Comparison of ENCODE assay signal across 19 mouse cellular contexts in genomic region chr10:99531556-99531955, GRCm38 (mm10).
DNase-seq lines count a peak whose midpoint lies in the region; TF ChIP-seq lines count a peak whose summit lies in the region.
"Had no signal": no experiment of that assay in that cellular context is flagged by ENCODE, and none has a peak within 500 bp of the region (broad histone marks: within the 10 kb centered on the region; RNA-seq: fewer than 3 reads in every experiment).

No protein-coding gene starts in this region.

- H3K79me2 ChIP-seq in heart, adult 2 months (replicated peaks; ENCODE audit: control insufficient read depth, insufficient read depth, low read length): no peaks in the 10 kb centered on the region

- DNase-seq in heart, adult 11 months: peak; percentile 63
- DNase-seq in heart, adult 2 months: no peak
- peak; percentile 12 for DNase-seq in lung, postnatal 36 days
- no peak for DNase-seq in lung, adult 2 months
- peak; percentile 30 for DNase-seq in adipocyte (ENCODE audit: low spot score)
- DNase-seq in fat pad, adult 2 months (ENCODE audit: extremely low read depth, low read depth, low spot score): peak; percentile 98
- no peak for DNase-seq in left cerebral cortex, adult 11 months (ENCODE audit: low spot score)
- DNase-seq in spleen, adult 18-20 months: no peak
- DNase-seq: cerebellum, adult 9-11 months; heart, postnatal 36 days; kidney, postnatal 36 days; layer of hippocampus, adult 9-11 months; right cerebral cortex, postnatal 14 days; thymus, adult 2 months had no signal

- H3K9ac ChIP-seq in heart, adult 2 months (ENCODE audit: low read depth, low read length): no peak overlapping the region
- H3K9ac ChIP-seq: embryonic facial prominence, embryonic 12.5 days; hindbrain, embryonic 15.5 days; limb, embryonic 13.5 days; liver, embryonic 15.5 days; stomach, embryonic 15.5 days had no signal

- no peaks in the 10 kb centered on the region for H3K4me1 ChIP-seq in heart, adult 2 months (ENCODE audit: control insufficient read depth, insufficient read depth, low read length)
- H3K4me1 ChIP-seq in lung, adult 2 months (ENCODE audit: control insufficient read depth, insufficient read depth, low read length): no peaks in the 10 kb centered on the region; the same call in 1 of the 2 replicates
- H3K4me1 ChIP-seq: hindbrain, embryonic 15.5 days; liver, embryonic 15.5 days; stomach, embryonic 15.5 days had no signal

- TF ChIP-seq POLR2A in heart, adult 2 months (IDR thresholded peaks at IDR 0.05; ENCODE audit: insufficient read depth, low read depth, low read length): no peak
- no peak for TF ChIP-seq POLR2A in lung, adult 2 months (IDR thresholded peaks at IDR 0.05; ENCODE audit: borderline replicate concordance, extremely low read depth, low read depth, low read length)

- no peak for TF ChIP-seq EP300 in heart, adult 2 months (IDR thresholded peaks at IDR 0.05; ENCODE audit: insufficient read depth, low read depth, low read length)

- no peaks in the 10 kb centered on the region for H3K27me3 ChIP-seq in heart, adult 2 months (ENCODE audit: control insufficient read depth, insufficient read depth, low read length)
- H3K27me3 ChIP-seq: embryonic facial prominence, embryonic 12.5 days; hindbrain, embryonic 15.5 days; limb, embryonic 13.5 days; liver, embryonic 15.5 days; stomach, embryonic 15.5 days had no signal

- H3K4me3 ChIP-seq in heart, adult 2 months: no peak overlapping the region
- H3K4me3 ChIP-seq in lung, adult 2 months (replicated peaks; ENCODE audit: extremely low read depth, low read depth, low read length): no peak overlapping the region
- H3K4me3 ChIP-seq: embryonic facial prominence, embryonic 12.5 days; hindbrain, embryonic 15.5 days; limb, embryonic 13.5 days; liver, embryonic 15.5 days; stomach, embryonic 15.5 days had no signal

- no peaks in the 10 kb centered on the region for H3K36me3 ChIP-seq in heart, adult 2 months (ENCODE audit: control insufficient read depth, insufficient read depth, low read length)
- H3K36me3 ChIP-seq: embryonic facial prominence, embryonic 12.5 days; hindbrain, embryonic 15.5 days; limb, embryonic 13.5 days; liver, embryonic 15.5 days; stomach, embryonic 15.5 days had no signal

- intact Hi-C loops in heart, adult 2 months (cut with DNase I): loop anchor here (5.0 kb wide), 3 partner anchors 264 to 364 kb away; no protein-coding TSS in a partner anchor

- no peak overlapping the region for H3K27ac ChIP-seq in heart, adult 2 months
- H3K27ac ChIP-seq: hindbrain, embryonic 15.5 days; limb, embryonic 13.5 days; liver, embryonic 15.5 days; stomach, embryonic 15.5 days had no signal

- no peak for TF ChIP-seq CTCF in heart, adult 2 months (IDR thresholded peaks at IDR 0.05)
- TF ChIP-seq CTCF in lung, adult 2 months (IDR thresholded peaks at IDR 0.05; ENCODE audit: insufficient read depth, low read length): no peak

Comparison
In these comparisons a context has a peak if more than half of its experiments do, and no peak if none do; other contexts are left out.
1. DNase-seq: peak in heart, adult 11 months (single experiment), lung, postnatal 36 days (single experiment), adipocyte (single experiment) and fat pad, adult 2 months (single experiment); none in heart, adult 2 months (0 of 2), lung, adult 2 months (single experiment), left cerebral cortex, adult 11 months (single experiment) and spleen, adult 18-20 months (0 of 2).